Mouse (Mus musculus): ENCODE data around the gene Ncoa4.
"Not testable (repeated sequence)": the region's sequence is repeated elsewhere in the genome, so short reads cannot be mapped to it uniquely, and the experiment has no call there.

Gene Ncoa4

DNA sequence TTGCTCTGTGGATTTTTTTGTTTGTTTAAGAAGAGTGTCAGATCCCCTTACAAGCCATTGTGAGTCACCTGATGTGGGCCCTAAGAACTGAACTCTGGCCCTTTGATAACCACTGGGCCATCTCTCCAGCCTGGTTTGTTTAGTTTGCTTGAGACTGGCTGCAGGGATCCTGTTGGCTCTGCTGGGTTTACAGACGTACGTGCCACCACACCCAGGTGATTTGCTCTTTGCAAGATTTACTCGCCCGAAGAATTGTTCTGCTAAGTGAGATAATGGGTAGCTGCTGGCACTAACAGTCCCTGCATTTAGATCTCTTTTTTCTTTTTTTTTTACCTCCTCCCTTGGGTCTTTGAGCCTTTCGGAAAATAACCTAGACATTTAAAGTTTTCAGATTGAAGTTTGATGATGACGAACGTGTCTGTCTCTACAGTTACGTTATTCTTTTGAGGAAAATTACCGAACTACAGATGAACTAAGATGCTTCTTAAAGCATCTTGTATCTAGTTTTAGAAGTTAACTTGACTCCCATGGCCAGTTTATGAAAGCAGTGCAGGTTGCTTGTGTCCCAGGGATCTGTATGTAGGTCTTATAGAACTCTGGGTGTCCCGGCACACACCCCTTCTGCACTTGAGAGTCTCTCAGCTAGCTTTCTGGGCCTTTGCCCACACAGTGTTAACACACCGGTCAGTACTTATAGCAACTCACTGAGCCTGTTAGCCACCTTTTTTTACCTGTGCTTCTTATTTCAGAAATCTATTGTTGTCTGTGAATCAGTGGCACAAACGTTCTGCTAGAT lies 1.6 kb downstream of the Ncoa4 start:
- DNase-seq = no peak

- DNase-seq = no peak
Observed at GRCm38 (mm10) chr14:32162231-32162630, 2.6 kb downstream of the Ncoa4 start.

- no peak for DNase-seq
Observed at GRCm38 (mm10) chr14:32163203-32163888, 3.7 kb downstream of the Ncoa4 start.

DNA sequence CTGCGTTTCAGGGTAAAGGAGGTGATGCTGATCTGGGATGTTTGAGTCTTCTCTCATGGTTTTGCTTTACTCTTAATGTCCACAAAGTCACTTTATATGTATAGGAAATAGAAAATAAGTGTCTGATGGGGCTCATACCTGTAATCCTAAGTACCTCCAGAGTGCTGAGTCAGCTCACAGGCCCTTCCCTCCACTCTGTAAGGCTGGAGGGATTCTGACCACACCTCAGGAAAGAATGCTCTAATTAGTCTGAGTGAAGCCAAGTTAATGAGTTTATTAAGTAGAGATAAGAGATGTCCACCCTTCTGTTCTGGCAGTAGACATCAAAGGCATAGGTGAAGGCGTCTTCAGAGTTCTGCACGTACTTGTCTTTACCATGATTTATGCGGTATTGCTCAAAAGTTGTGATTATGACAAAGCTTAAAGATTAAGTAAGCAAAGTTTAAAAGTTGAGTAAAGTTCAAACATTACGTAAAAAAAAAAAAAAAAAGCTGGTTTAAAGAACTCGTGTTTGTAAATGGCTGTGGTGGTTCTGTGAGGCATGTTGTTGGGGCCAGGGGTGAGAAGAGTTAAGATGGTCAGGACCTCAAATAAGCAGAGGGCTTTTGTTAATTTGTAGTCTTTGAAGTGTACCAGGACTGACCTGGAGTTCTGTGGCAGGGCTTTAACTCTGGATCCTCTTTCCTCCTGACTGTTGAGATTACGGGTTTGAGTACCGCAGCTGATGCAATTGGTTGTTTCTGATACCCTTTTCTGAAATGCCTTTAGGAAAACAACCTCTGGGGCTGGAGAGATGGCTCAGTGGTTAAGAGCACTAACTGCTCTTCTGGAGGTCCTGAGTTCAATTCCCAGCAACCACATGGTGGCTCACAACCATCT lies 4.7 kb downstream of the Ncoa4 start:
- peak; percentile 44 for DNase-seq

DNA sequence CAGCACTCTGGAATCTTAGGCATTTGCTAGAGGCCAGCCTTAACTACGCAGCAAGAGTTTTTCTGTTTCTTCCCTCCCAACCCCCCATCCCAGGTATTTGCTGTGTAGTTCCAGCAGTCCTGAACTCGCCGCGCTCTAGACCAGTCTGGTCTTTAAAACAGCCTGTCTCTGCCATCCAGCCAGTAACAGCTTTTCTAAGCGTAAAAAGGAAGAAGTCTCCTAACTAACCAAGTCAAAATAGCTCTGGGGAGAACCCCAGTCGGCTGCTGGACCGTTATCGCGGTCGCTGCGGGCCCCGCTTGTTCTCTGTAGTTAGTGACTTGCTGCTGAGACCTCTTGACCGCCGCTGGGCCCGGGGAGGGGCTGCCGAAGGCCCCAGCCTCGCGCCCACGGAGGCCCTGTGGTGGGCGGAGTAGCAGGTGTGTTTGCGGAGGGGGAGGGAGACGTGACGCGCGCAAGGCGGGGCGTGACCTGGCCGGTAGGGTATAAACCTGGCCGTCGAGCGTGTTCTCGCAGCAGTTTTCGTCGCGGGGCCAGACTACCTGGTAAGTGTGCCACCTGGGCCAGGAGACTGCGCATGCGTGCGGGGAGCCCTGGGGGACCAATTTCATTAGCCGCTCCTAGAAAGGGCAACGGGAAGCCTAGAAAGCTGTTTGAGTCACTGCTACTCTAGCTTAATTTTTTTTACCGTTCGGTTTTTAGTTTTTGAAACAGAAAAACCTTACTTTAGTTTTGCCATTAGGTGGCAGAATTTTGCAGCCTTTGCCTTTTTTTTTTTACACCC lies 5.8 kb downstream of the Ncoa4 start:
- peak; percentile 94 for DNase-seq

GRCm38 (mm10) chr14:32166062-32166441 lies 6.4 kb downstream of the Ncoa4 start:
- no peak for DNase-seq

- DNase-seq = peak; percentile 30
Observed at GRCm38 (mm10) chr14:32166840-32167239, 7.2 kb downstream of the Ncoa4 start.

DNA sequence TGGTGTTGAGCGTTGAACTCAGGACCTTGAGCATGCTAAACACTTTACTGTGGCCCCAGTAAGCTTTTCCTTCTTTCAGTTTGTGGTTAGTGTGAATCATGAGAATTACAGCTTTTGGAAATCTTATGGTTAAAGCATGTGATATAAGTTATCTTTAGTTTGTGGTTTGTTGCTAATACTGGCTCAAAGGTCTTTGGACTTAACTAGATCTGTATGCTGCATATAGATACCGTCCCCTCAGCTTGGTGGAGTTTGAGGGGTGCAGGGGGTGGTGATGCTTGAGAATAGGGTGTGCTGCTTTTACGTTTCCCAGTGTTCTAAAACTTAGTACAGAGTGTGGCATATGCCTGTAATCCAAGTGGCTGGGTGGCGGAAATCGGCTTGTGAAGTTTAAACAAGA lies 7.7 kb downstream of the Ncoa4 start:
- DNase-seq = no peak

DNA sequence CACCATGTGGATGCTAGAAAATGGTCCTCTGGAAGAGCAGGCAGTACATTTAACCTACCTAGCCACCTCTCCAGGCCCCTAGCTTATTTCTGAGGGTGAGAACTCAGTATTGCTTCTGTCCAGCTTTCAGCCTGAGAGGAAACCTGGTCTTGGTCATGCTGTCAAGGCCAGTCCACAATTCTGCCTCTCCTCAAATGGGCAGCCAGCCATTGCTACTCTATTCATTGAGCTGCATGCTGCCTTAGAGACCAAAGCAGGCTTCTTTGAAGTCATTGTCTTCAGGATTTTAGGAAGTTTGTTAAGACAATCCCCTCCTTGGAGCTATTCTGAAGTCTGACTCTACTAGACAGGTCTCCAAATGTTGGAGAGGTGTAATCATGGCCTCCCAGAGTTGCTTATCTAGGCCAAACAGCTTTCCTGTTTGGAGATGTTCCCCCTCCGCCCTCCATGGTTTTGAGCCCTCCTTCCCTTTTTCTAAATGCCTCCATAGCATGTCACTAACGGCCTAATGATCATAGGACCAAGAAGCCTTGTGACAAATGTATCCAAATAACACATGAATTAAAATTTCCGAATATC lies 9.1 kb downstream of the Ncoa4 start:
- no peak for DNase-seq

GRCm38 (mm10) chr14:32170137-32170536 lies 10.5 kb downstream of the Ncoa4 start:
- no peak for DNase-seq

DNA sequence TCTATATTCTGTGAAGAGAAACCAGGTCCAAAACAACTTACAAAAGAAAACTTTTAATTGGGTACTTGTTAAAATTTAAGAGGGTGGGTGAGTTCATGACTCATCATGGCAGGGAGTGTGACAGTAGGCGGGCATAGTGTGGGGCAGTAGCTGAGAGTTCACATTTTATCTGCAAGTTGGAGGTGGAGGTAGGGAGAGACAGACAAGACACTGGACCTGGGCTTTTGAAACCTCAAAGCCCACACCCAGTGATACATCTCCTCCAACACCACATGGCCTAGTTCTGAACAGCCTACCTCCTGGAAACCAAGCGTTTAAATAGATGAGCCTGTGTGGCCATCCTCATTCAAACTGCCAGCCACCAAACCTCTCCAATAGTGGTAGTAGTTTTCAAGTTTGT lies 15.6 kb downstream of the Ncoa4 start:
- no peak for DNase-seq

GRCm38 (mm10) chr14:32176590-32176989 lies 16.9 kb downstream of the Ncoa4 start:
- DNase-seq = not testable (repeated sequence)

- peak; percentile 88 for DNase-seq
Observed at GRCm38 (mm10) chr14:32179393-32180195, 19.9 kb downstream of the Ncoa4 start.

- DNase-seq = peak; percentile 51
Observed at GRCm38 (mm10) chr14:32180861-32181260, 21.2 kb downstream of the Ncoa4 start.

- DNase-seq = no peak
Observed at GRCm38 (mm10) chr14:32183846-32184245, 24.2 kb downstream of the Ncoa4 start.

DNA sequence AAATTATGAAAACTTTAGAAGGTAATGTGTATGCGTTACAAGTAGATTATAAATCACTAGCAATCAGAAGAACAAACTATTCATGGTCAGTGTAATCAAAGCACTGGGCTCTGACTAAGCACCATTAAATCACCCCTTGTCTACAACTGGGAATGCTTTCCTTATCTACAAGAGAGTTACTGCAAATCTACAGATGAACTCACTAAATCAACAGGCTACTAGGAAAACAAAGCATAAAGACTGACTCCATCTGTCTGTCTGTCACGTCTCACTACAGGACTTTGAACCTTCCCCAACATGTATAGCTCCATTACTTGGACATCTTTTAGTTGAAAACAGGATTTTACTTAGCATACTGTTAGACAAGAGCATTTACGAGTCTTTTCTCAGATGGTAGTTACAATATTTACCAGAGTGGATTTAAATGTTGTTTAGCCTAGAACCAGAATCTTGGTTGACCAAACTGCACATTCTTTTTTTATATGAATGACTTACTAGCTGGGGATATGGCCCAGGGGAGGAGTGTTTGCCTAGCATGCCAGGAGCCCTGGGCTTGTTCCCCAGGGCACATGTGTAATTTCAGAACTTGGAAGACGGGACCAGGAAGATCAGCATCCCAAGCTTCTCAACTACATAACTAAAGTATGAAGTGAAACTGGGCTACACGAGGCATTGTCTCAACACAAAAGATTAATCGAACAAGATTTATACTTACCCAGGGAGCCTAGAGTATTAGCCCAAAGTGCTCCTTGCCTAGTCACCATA lies 31.1 kb downstream of the Ncoa4 start:
- no peak for DNase-seq

DNA sequence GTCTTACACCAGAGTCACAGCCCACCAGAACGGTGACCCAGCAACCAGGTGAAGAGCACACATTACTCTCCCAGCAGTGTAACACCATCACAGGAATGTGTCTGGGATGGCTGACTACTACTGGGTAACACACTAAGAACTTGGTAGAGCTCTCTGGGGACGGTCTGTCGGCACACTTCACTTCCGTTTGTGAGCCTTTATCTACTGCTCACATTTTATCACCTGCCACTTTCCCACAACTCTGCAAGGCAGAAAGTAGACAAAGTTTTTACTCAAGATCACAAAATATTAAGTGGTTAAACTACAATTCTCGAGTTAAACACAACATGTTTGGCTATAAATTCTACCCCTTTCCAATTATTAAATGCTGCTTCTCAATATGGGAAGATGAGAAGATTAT lies 32.3 kb downstream of the Ncoa4 start:
- no peak for DNase-seq

- peak; percentile 74 for DNase-seq
Observed at GRCm38 (mm10) chr14:32192437-32192836, 32.8 kb downstream of the Ncoa4 start.

- DNase-seq = not testable (repeated sequence)
Observed at GRCm38 (mm10) chr14:32193557-32193956, 33.9 kb downstream of the Ncoa4 start.

DNA sequence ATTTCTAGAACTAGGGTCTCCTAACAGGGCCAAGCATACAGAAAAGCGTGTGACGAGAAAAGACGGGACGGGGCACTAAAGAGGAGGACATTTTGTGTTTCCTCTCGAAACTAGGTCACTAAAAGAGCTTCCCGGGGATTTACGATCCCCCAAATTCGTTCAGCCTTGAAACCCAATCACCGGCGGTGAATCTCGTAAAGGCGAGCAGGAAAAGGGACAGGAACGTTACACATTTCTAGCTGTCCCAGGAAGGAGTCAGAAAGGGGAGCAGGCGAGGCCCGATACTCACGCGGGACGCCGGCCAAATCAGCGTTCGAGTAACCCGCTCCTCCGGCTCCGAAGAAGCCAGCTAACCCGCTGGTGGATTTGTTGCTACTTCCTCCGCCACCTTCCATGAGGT lies 41.7 kb downstream of the Ncoa4 start:
- no peak for DNase-seq

Data from kidney, adult 9 months (tissue).